Mouse (Mus musculus): ENCODE results near the gene Cebpe. TPM values are rescaled to one million over a fixed set of nuclear protein-coding genes. Genes with fewer than 3 reads are reported as not detected.

Cebpe gene
- 2.7 to 7.2 TPM in 2 of 3 replicates, not detected in the other for total RNA-seq (2017)

- ATAC-seq (replicated peaks; ENCODE audit: insufficient number of reproducible peaks, low FRiP score, low TSS enrichment, poor library complexity, severe bottlenecking) = no peak
Measured at GRCm38 (mm10) chr14:54712074-54712473, at the start of gene Cebpe. Cebpe (minus strand) TSS chr14:54712174.

GRCm38 (mm10) chr14:54756382-54756781, 44.4 kb upstream of the Cebpe start:
- ATAC-seq (replicated peaks; ENCODE audit: insufficient number of reproducible peaks, low FRiP score, low TSS enrichment, poor library complexity, severe bottlenecking) = no peak; the same call in 1 of the 2 replicates

- ATAC-seq (replicated peaks; ENCODE audit: insufficient number of reproducible peaks, low FRiP score, low TSS enrichment, poor library complexity, severe bottlenecking) = peak; percentile 86
Measured at GRCm38 (mm10) chr14:54754602-54755018, 42.6 kb upstream of the Cebpe start.

GRCm38 (mm10) chr14:54753986-54754601, 42.1 kb upstream of the Cebpe start:
- ATAC-seq (replicated peaks; ENCODE audit: insufficient number of reproducible peaks, low FRiP score, low TSS enrichment, poor library complexity, severe bottlenecking) = 0 out of 2 replicates have a peak, but pooled peaks have one; percentile 16

GRCm38 (mm10) chr14:54752938-54753337, 41.0 kb upstream of the Cebpe start:
- no peak for ATAC-seq (replicated peaks; ENCODE audit: insufficient number of reproducible peaks, low FRiP score, low TSS enrichment, poor library complexity, severe bottlenecking)

- ATAC-seq (replicated peaks; ENCODE audit: insufficient number of reproducible peaks, low FRiP score, low TSS enrichment, poor library complexity, severe bottlenecking) = no peak
Measured at GRCm38 (mm10) chr14:54751768-54752167, 39.8 kb upstream of the Cebpe start.

- ATAC-seq (replicated peaks; ENCODE audit: insufficient number of reproducible peaks, low FRiP score, low TSS enrichment, poor library complexity, severe bottlenecking) = no peak
Measured at GRCm38 (mm10) chr14:54749238-54749637, 37.3 kb upstream of the Cebpe start.

- no peak for ATAC-seq (replicated peaks; ENCODE audit: insufficient number of reproducible peaks, low FRiP score, low TSS enrichment, poor library complexity, severe bottlenecking)
Measured at GRCm38 (mm10) chr14:54747942-54748917, 36.3 kb upstream of the Cebpe start.

- no peak for ATAC-seq (replicated peaks; ENCODE audit: insufficient number of reproducible peaks, low FRiP score, low TSS enrichment, poor library complexity, severe bottlenecking)
Measured at GRCm38 (mm10) chr14:54746038-54746437, 34.1 kb upstream of the Cebpe start.

- ATAC-seq (replicated peaks; ENCODE audit: insufficient number of reproducible peaks, low FRiP score, low TSS enrichment, poor library complexity, severe bottlenecking) = no peak
Measured at GRCm38 (mm10) chr14:54744473-54744872, 32.5 kb upstream of the Cebpe start.

GRCm38 (mm10) chr14:54742375-54742774, 30.4 kb upstream of the Cebpe start:
- no peak for ATAC-seq (replicated peaks; ENCODE audit: insufficient number of reproducible peaks, low FRiP score, low TSS enrichment, poor library complexity, severe bottlenecking)

- ATAC-seq (replicated peaks; ENCODE audit: insufficient number of reproducible peaks, low FRiP score, low TSS enrichment, poor library complexity, severe bottlenecking) = no peak
Measured at GRCm38 (mm10) chr14:54741721-54742120, 29.7 kb upstream of the Cebpe start.

- ATAC-seq (replicated peaks; ENCODE audit: insufficient number of reproducible peaks, low FRiP score, low TSS enrichment, poor library complexity, severe bottlenecking) = no peak
Measured at GRCm38 (mm10) chr14:54737634-54738033, 25.7 kb upstream of the Cebpe start.

GRCm38 (mm10) chr14:54736555-54737552, 24.9 kb upstream of the Cebpe start:
- ATAC-seq (replicated peaks; ENCODE audit: insufficient number of reproducible peaks, low FRiP score, low TSS enrichment, poor library complexity, severe bottlenecking) = no peak

- ATAC-seq (replicated peaks; ENCODE audit: insufficient number of reproducible peaks, low FRiP score, low TSS enrichment, poor library complexity, severe bottlenecking) = no peak
Measured at GRCm38 (mm10) chr14:54735221-54735620, 23.2 kb upstream of the Cebpe start.

- ATAC-seq (replicated peaks; ENCODE audit: insufficient number of reproducible peaks, low FRiP score, low TSS enrichment, poor library complexity, severe bottlenecking) = no peak
Measured at GRCm38 (mm10) chr14:54734004-54734403, 22.0 kb upstream of the Cebpe start.

- no peak for ATAC-seq (replicated peaks; ENCODE audit: insufficient number of reproducible peaks, low FRiP score, low TSS enrichment, poor library complexity, severe bottlenecking)
Measured at GRCm38 (mm10) chr14:54732206-54732605, 20.2 kb upstream of the Cebpe start.

- ATAC-seq (replicated peaks; ENCODE audit: insufficient number of reproducible peaks, low FRiP score, low TSS enrichment, poor library complexity, severe bottlenecking) = no peak
Measured at GRCm38 (mm10) chr14:54730305-54730704, 18.3 kb upstream of the Cebpe start.

All from monocyte, adult 5-6 weeks (primary cell).